Mouse (Mus musculus) embryonic fibroblast, embryonic 13.5 days (primary cell): ENCODE measurements around the gene Lrrc56.

Source experiments
- CTCF ChIP-seq: IDR thresholded peaks from 2 replicates; pipeline ENCODE4 v1.5.1; 2011; ENCODE audit warnings: mild to moderate bottlenecking, control low read depth, low read length, moderate library complexity, borderline replicate concordance; ENCODE audit not compliant: insufficient read depth
- POLR2A ChIP-seq: IDR thresholded peaks from 2 replicates; pipeline ENCODE4 v1.6.1; 2011; ENCODE audit warnings: low read depth, mild to moderate bottlenecking, control low read depth, low read length, moderate library complexity

GRCm38 (mm10) chr7:141196619-141197282 lies 2.8 kb downstream of the Lrrc56 start:
- TF ChIP-seq POLR2A (no peak), CTCF (no peak)
